Mouse (Mus musculus) megakaryocyte, embryonic 14.5 days (primary cell): ENCODE data around the gene Gm19935.

ENCODE experiments used
- FLI1 ChIP-seq: IDR thresholded peaks from 2 replicates; pipeline ENCODE4 v1.6.1; 2012; ENCODE audit warnings: low read length, inconsistent platforms, mixed read lengths
- GATA1 ChIP-seq: IDR thresholded peaks from 3 replicates; pipeline ENCODE4 v1.6.1; 2012; ENCODE audit warnings: mixed read lengths, low read length, inconsistent platforms, borderline replicate concordance

GRCm38 (mm10) chr8:90832576-90833289, 15.5 kb upstream of the Gm19935 start:
- TF ChIP-seq GATA1 (no peak), FLI1 (no peak)
